Mouse (Mus musculus) right cerebral cortex, adult 18-20 months (tissue): ENCODE measurements around the gene Rad51b.

Experiments used
- DNase-seq: peaks from one replicate; pipeline ENCODE4 v3.0.0; 2022; ENCODE audit warnings: mixed read lengths

Rad51b gene

DNA sequence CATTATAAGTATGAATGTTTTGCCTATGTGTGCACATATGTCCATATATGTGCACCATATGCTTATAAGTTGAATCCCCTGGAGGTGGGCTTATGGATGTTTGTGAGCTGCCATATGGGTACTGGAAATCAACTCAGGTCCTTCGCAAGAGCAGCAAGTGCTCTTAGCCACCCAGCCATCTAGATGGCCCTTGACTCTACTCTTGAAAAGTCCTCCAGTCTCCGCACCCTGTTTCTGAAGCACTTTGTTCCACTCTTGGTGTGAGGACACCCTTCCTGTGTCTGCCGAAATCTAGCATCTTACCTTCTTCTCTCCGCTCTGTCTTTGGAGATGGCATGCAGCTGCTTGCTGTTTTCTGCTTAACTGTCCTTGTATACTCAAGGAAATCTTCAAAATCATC lies 291.7 kb downstream of the Rad51b start:
- DNase-seq: no peak

DNA sequence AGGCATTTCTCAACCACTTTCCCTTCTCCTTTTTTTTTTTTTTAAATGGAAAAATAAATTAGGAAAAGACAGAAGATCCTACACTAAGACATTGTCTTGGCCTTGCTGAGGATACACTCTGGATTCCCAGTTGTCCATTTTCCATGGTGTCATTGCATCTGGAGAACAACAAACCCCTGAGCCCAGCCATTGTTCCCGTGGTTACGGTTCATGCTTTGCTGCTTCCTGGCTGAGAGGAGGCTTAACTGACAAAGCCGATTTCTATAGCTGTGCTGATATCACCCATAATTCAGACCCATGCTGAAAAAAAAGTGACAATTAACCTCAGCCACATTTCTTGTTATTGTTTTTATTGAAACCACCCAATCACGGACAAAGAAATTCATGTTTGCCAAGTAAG lies 295.1 kb downstream of the Rad51b start:
- no peak for DNase-seq

DNA sequence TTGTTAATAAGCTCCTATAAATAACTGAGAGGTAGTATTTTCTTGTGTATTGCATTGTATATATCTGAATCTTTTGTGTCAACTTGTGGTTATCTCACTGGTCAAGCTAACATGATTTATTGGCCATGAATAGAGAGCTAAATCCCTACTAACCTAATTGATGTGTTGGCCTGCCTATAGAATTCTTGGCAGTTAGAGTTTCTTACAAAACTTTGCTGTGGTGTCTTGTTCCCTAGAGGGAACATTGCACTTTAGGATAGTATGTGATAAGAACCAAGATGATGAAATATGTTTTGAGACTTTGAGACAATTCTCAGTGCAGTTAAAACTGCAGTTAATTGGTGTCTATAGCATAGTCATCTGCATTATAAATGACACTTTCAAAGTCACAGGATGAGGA lies 299.8 kb downstream of the Rad51b start:
- no peak for DNase-seq

DNA sequence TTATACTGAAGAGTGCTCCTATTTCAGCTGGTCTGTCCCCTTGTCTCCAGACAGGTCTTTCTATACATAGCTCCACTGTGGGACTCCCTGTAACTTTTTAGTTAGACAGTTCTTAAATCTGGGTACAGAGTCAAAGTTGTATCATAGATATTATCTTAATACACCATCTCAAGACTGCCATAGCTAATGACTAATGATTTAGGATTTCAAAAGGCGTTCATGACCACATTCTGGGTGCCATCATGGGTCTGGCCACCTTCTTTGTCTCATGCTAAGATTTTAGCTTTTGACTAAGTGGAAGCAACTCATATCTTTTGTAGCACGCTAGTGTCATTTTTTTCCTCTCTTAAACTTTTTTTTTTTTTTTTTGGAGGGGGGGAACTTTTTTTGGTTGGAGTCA lies 300.3 kb downstream of the Rad51b start:
- no peak for DNase-seq

DNA sequence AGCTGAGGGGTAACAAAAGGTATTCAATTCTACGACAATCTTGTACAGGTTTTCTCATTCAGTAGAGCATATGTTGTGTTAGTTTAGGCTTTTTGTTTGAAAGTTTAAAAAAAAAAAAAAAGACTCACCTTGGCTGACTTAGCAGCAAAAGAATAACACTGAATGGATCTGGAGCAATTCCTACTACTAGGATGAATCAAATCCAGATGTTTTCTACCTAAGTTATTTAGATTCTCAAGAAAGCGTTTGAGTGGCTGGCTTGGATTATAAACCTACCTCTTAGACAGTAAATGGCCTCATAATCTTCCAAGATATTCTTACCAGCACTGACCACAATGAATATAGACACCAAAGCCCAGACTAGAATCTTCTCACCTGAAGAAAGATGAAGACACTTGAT lies 300.7 kb downstream of the Rad51b start:
- no peak for DNase-seq

DNA sequence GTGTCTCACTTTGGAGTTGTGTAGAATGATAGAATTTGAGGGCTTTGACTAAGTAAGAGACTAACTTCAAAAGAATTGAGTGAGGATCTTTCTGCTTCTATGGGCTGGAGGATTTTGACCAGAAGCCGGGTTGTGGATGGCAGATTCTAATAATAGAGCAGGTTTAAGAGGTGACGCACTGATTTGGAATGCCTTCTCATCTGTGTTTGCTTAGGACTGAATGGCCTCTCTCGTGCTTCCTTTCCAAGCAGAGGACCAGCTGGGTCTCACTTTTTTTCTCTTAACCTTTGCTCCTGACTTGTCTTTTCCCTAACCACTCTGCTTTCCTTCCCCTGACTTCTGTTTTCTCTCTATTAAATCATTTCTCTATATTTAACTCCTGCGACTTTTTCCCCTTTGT lies 301.4 kb downstream of the Rad51b start:
- no peak for DNase-seq

DNA sequence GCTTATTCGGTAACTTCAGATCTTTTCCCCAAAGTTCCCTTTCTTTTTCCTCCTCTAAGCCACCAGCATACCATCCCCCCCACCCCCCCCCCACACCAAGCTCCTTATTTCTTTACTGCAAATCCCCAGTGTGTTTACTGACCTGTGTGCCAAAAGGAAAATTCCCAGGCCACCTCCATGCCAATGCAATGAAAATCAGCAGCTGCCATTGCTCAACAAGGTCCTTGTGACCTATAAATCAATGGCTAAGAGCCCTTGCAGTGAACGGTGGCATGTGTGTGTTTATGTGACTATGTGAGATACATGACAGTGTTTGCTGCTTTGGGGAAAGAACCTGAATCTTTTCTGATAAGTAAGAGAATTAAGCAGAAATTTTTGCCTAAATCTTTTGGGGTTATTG lies 301.8 kb downstream of the Rad51b start:
- no peak for DNase-seq

DNA sequence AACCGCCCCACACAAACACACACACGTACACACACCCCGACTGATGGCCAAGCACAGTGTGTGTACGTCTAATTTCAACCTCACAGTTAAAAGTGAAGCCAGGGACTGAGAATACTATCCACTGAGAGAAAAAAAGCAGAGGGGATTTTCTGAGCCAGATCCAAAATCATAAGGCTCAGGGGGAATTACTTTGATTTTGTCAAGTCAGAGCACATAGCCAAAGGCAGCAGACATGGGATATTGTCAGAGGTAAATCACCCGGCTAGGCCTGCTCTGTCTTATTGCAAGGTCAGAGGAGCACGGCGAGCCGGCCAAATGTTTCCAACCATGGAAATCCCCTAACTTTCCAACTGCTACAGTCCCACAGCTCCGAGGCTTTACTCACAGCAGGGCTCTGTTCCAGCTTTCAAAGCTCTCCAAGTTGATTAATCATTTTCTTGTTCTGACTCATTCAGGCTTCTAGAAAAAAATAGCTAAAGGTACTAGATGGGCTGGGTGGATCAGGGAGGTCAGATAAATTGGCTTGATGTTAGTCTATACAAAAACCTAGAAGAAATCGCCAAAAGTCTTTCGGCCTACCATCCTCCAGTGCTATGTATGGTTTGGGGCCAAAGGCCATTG lies 303.2 kb downstream of the Rad51b start:
- no peak for DNase-seq

DNA sequence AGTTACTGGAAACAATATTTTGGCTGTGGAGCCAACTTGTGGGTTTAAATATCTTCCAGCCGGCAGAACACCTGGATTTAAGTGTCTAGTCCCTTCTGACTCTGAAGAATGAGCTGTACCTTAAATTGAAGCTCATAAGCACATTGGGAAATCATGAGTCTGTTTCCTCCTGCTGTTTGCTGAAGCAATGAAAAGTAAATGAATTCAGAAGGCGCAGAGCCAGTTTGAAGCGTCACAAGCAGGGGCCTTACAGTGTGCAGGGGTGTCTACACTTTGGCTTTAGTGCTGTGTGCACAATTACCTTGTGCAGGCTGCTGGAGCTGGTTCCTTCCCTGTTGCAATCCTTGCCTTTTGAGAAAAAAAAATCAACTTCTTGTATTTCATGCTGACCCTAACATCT lies 305.6 kb downstream of the Rad51b start:
- DNase-seq: no peak

DNA sequence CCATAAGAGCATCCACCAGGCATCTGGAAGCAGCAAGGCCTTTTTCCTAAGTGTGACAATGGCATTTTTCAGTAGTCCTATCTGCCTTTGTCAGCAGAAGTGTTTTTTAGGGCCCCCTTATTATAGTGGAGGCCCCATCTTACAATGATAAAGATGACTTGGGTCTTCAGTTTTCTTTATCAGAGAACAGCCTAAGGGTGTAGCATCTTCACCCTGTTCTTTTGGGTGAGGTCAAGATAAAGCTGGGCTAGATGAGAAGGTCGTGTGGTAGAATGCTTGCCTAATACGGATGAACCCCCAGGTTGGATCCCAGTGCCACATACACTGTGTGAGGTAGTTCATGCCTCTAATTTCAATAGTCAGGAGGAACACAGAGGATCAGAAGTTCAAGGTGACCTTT lies 307.8 kb downstream of the Rad51b start:
- no peak for DNase-seq

DNA sequence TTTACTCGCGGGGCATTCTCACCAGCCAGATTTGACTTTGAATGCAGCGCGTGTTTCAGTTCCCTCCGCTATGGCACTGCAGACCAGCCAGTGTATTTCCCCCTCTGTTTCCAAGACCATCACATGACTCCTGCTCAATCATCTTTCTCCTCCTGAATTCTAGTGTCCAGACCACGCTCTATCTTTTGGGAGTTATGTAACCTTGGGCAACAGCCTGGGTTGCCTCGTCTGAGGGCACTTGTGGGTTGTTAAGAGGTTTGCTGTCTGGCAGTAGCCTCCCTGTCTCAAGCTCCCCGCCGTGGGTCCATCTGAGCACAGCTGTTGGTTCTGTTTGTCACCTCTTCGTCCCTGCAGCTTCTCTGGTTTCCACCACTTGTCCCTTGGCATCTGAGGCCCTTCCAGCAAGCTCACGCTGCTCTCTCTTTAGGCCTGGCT lies 309.1 kb downstream of the Rad51b start:
- no peak for DNase-seq

DNA sequence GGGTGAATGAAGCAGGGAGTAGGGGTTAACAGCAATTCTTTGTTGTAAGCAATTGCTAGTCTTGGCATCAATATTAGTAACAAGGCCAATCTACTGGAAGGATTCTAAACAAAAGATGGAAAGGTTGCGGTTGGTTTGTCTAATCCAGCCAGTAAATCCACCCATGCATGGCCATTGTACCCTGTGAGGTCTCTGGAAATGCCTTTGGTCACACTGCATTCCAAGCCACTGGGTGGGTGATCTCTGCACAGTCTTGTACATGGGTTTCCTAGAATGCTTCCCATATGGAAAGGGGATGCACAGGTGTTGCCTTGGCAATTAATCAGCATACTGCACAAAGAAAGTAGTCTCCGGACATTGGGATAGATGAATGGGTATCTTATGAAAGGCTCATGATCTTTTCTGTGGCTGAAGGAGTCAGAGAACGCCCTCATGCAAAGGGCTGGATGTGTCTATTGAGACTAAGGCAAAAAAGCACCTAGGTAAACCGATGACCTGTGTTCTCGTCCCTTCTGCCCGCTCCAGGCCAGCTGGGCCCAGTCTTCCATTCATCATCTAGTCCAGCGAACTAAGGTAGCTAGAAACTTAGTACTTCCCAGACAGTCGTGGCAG lies 312.4 kb downstream of the Rad51b start:
- no peak for DNase-seq

DNA sequence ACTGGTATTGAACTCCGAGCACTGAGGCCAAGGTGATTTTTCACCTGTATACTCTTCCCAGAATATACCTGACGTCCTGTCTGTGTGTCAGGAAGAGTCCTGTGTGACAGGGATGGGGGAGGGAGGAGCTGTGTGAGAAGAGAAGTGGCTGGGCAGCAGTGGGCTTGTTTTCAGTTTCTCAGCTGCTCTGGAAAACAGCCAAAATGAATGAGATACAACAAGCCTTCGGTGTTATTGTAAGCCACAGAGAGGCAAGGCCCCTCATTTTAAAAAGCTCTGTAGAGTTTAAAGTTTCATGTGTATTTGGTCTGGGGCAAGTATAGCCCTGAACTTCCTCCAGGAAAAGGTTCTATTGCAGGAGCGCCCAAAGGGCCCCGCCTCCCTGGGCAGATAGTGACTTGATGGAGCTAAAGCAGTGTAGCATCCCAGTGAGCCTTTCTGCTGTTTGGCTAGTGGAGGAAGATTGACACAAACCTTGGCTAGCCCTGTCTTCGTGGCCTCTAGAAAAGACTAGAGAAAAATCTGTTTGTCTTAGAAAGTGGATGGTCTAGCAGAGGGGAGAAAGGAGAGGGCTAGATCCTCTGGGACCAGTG lies 313.5 kb downstream of the Rad51b start:
- DNase-seq: no peak

DNA sequence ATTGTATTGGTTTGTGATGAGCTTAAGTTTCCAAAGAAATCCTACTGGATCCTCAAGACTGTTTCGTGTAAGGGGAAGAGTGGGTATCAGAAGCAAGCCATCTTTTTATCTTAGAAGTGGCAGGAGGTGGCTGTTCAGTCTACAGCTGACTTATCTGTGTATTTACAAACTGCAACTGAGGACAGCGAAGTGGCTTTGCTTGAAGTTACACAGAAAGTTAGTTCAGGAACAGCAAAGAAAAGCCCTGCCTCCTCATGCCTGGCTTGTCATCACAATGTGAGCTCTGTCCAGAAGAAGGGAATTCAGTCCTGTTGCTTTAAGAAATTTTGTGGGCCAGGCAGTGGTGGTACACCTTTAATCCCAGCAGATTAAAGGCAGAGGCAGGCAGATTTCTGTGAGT lies 314.6 kb downstream of the Rad51b start:
- DNase-seq: no peak

DNA sequence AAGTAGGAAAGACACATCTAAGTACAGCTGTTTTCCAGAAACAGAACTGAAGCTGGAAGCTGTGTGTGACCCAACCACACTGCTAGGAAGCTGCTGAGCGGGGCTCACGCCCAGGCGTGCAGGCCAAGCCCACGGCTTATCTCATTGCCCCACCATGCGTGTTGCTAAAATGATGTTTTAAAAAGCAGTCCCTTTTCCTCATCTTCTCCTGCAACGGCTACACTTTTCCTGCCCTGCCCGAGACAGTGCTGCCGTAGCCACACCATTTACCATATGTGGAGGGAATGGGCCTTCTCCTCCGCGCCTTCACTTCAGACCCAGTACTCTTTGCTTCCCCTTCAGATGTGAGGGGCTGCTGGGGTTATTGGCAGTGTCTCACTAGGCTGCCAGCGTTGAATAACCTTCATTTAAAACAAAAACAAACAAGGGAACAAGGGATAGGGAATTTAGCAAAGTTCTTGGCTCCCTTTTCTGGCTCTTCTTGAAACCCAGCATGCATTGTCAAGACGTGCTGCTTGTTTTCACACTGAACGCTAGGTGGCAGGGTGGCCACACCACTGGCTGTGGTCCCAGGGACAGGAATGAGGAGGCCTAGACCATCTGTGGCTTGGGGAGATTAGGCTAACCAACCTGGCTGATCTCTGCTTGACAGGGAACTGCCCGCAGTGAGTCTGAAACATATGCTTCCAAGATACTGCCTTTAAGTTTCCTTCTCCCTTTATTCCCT lies 315.4 kb downstream of the Rad51b start:
- DNase-seq: peak; percentile 83

DNA sequence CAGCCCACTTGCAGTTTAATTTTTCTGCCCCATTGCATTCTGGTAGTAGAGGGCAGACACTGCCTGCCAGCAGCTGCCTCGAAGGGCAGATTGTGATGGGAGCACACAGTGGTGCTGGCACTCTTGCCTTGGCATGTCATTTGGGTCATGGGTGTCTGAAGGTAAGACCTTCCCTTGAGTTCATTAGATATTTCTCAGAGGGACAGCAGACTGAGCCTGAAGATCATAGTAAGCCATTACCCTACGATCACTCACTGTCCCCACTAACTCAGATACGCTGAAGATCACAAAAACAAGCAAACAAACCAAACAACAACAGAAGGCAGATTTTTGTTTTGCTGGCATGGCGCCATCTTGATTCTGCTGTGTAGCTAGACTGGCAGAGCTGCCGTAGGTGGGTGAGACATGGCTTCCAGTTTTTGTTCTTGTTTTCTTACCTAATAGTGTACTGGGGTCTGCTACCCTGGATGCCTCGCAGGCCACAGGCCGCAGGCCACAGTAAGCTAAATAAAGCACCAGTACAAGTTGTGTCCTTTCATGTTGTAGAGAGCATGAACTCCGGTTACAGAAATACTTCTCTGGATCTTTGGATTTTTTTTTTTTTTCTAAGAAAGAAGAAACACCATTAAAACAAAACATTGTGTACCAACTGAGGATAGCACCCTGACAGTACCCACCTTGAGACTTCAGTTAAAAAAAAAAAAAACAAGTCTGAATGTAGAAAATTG lies 316.1 kb downstream of the Rad51b start:
- no peak for DNase-seq

DNA sequence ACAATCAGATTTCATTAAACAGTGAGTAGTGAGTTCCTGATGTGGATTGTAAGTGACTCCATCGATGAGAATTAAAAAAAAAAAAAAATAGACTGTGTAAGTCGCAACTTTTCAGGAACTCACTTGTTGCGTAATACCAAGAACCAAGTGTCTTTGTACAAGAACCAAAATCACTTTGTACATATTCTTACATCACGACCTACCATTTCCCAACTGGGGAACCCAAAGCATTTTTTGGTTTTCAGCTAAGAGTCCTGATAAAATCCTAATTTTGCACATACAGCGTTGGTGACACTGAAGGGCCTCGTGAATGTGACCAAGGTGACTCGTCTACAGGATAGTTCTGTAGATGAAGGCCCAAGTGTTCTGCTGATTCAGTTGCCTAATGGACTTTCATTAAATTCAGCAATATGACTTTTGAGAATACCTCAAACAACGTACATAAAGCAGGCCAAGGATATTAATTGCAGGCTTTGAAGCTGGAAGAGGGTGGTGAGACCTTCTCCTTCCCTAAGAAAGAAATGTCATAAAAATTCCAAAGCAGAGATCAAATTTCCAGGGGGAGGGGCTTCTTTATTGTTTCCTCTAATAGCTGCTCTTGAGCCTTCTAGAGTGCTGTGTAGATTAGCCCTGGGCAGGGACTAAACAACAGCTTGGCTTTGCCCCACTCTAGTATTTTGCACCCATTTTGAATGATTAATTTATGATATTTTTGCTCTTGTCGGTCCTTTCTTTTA lies 316.9 kb downstream of the Rad51b start:
- DNase-seq: no peak

DNA sequence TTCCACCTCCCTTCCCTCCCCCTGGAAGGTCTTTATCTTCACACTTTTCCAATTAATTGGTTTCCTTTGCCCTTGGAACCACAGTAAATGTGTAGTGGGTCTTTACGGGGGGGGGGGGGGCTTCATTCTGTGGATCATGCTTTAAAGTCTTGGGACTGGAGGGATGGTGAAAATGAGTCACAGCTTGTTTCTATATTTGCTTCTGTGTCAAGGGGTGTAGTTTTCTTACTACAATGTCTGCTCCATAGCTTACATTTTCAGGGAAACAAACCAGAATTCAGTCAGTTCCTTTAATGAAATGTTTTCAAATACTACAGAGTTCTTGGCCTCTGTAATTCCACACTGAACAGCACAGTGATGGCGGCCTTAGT lies 317.5 kb downstream of the Rad51b start:
- DNase-seq: no peak

DNA sequence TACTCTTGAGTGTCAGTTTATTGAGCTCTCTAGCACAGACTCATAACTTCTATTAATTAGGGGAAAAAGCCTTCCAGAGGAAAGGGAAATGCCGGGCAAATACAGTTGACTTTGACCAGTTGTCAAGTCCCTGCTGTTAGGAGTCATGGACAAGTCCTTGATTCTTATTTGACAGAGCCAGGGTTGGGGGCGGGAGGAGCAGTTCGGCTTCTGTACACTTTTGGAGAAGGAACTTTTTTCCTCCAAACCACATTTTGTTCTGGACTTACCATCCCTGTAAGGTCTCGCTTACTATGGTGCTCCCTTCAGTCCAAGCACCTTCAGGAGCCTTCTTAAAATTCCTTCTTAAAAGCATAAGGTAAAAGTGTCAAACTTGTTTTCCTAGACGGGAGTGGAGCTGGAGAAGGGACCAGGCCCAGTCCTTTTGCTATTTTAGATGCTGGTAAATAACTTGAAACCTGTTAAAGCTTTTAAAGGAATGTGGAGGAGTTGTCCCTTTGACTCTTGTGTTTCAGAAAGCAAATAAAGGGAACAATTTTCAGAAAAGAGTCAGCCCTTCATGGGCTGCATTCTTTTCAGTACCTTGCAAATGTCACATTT lies 318.7 kb downstream of the Rad51b start:
- DNase-seq: no peak

DNA sequence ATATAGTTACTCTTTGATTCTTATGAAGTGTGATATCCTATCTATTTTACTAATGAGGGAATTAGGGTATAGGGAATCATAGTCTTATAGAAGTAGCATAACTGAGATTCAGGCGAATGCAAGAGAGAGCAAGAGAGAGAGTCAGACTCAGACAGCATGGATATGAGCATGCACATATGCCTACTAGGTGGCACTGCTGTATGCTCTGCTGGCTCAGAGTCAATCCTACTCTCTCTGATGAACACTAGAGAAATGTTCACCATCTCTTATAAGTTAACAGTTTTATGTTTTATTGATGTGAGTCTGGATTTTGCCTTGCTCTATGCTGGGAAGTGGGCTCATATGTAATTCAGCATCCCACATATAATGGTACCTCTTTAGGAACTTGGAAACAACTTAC lies 321.9 kb downstream of the Rad51b start:
- DNase-seq: no peak

DNA sequence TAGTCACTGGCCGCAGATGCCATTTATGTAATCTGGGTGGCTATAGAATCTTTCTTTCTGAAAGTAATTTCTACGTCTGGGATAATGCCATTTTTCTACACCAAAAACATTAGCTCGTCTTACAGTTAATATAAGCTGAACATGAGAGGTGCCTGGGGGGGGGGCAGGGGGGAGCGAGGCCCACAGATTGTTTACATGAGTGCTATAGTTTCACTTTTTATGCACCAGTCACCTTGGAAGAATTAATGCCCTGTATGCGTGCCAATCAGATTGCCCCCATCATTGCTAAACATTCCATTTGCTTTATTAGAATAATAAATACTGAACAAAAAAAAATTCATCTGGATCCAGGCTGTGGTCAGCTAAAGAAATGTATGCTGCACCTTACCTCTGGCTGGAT lies 323.6 kb downstream of the Rad51b start:
- no peak for DNase-seq

DNA sequence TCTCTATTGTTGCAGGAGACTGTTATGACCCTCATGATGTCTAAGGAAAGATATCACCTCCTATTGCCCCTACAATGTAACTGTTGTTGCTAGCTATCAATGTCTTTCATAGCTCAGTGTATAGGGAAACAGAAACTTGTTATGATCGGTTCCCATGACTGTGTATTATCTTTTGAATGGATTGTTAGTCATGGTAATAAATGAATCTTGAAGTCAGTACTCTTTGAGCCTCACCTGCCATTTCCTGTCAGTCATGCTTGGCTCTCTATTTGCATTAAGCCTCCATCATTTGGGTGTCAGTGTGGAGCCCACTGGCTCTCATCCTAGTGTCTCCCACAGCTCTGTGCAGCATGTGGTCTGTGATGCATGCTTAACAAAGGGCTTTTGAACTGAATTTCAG lies 326.2 kb downstream of the Rad51b start:
- DNase-seq: no peak
